Mouse (Mus musculus) kidney, adult 2 months (tissue): ENCODE measurements at regions not wholly inside any gene's neighbourhood (a gene's known extent, or its start where the extent isn't known, plus 50 kb on each side); places are given as distances from the start of the nearest gene placed in this dataset.

Source experiments
- CTCF ChIP-seq: fragments of 200-500 bp; conservative IDR thresholded peaks from 2 replicates; pipeline ENCODE4 v1.5.1; 2011; ENCODE audit warnings: low read depth, mild to moderate bottlenecking, control low read depth, low read length, moderate library complexity, mixed read lengths; ENCODE audit not compliant: insufficient read depth, insufficient read length
- POLR2A ChIP-seq: fragments of 200-500 bp; IDR thresholded peaks from one replicate; pipeline ENCODE4 v1.6.1; 2011; ENCODE audit warnings: low read depth, low read length, control low read depth

GRCm38 (mm10) chr6:143477396-143477795, 310.4 kb downstream of the Etnk1 start:
- TF ChIP-seq CTCF (no peak), POLR2A (no peak)
